9 mouse cellular contexts compared by ENCODE assay signal in genomic region chr16:33123938-33124820, GRCm38 (mm10).
A peak's percentile ranks its signal among the peaks of the same experiment; 100 is the strongest.
DNase-seq lines count a peak whose midpoint lies in the region; ATAC-seq and TF ChIP-seq lines count a peak whose summit lies in the region.
"Had no signal": no experiment of that assay in that cellular context is flagged by ENCODE, and none has a peak within 500 bp of the region (broad histone marks: within the 10 kb centered on the region; RNA-seq: fewer than 3 reads in every experiment).

No protein-coding gene starts in this region.

- H3K9ac ChIP-seq in heart, embryonic 16.5 days (ENCODE audit: low read length) = no peak overlapping the region
- no peak overlapping the region for H3K9ac ChIP-seq in liver, adult 2 months (ENCODE audit: low read depth, low read length)
- no peak overlapping the region for H3K9ac ChIP-seq in kidney, embryonic 14.5 days (ENCODE audit: low read depth, low read length)

- peaks cover 11% of the 10 kb centered on the region; the same call in 1 of the 2 replicates for H3K4me1 ChIP-seq in heart, embryonic 16.5 days (ENCODE audit: control insufficient read depth, insufficient read depth, low read length)
- H3K4me1 ChIP-seq in liver, adult 2 months (ENCODE audit: control insufficient read depth, insufficient read depth, low read length) = peaks cover 5% of the 10 kb centered on the region
- H3K4me1 ChIP-seq in kidney, embryonic 14.5 days (ENCODE audit: control insufficient read depth, insufficient read depth, low read length) = no peaks in the 10 kb centered on the region

- no peak for TF ChIP-seq CTCF in Patski (IDR thresholded peaks at IDR 0.05)
- no peak for TF ChIP-seq CTCF in liver, adult 2 months (IDR thresholded peaks at IDR 0.05; ENCODE audit: low read depth, low read length)

- POLR2A ChIA-PET in Patski (lab: Charles Lee) = no interaction called here

- intact Hi-C loops in heart, postnatal 25 days (cut with DNase I) = no loop called here

- 0 out of 2 replicates have a peak, but pooled peaks cover 2% of the 10 kb centered on the region for H3K36me3 ChIP-seq in heart, embryonic 16.5 days (ENCODE audit: control insufficient read depth, insufficient read depth)
- no peaks in the 10 kb centered on the region for H3K36me3 ChIP-seq in liver, adult 2 months (ENCODE audit: control insufficient read depth, insufficient read depth, low read length)
- H3K36me3 ChIP-seq in kidney, embryonic 14.5 days (ENCODE audit: control insufficient read depth, insufficient read depth, low read length) = 0 out of 2 replicates have a peak, but pooled peaks cover 3% of the 10 kb centered on the region

- no peak for TF ChIP-seq POLR2A in liver, adult 2 months (IDR thresholded peaks at IDR 0.05; ENCODE audit: extremely low read depth, insufficient read depth, low read length)

- ATAC-seq in heart, embryonic 16.5 days (replicated peaks; ENCODE audit: extremely low read depth, insufficient read depth, low FRiP score) = peak; percentile 67
- ATAC-seq in Patski = no peak
- ATAC-seq in common myeloid progenitor, adult 5-6 weeks (replicated peaks; ENCODE audit: low read depth, poor library complexity, severe bottlenecking) = peak; percentile 52
- no peak for ATAC-seq in kidney, embryonic 14.5 days (ENCODE audit: low FRiP score, low TSS enrichment)

- DNase-seq in heart, postnatal 25 days (ENCODE audit: low spot score) = no peak
- peak; percentile 34 for DNase-seq in Patski (ENCODE audit: low read depth, low spot score)
- peak; percentile 33 for DNase-seq in liver, adult 2 months (ENCODE audit: extremely low read depth, low read depth, low spot score)
- no peak for DNase-seq in natural killer cell, adult 2 months (ENCODE audit: low spot score in 2 of 2)
- no peak for DNase-seq in B cell, adult 2 months
- DNase-seq: layer of hippocampus, adult 9-11 months had no signal

- no peaks in the 10 kb centered on the region for H3K9me3 ChIP-seq in heart, embryonic 16.5 days (replicated peaks; ENCODE audit: control insufficient read depth, low read length)
- no peaks in the 10 kb centered on the region for H3K9me3 ChIP-seq in kidney, embryonic 14.5 days (ENCODE audit: control insufficient read depth, low read length)

- H3K4me3 ChIP-seq in heart, embryonic 16.5 days (ENCODE audit: low read length) = peak overlapping the region; percentile 22; the same call in 1 of the 2 replicates
- H3K4me3 ChIP-seq in liver, adult 2 months (ENCODE audit: insufficient read depth, low read depth, low read length) = no peak overlapping the region
- no peak overlapping the region for H3K4me3 ChIP-seq in kidney, embryonic 14.5 days (ENCODE audit: low read length)

- H3K27me3 ChIP-seq in heart, embryonic 16.5 days (ENCODE audit: control insufficient read depth, insufficient read depth, low read length) = no peaks in the 10 kb centered on the region
- no peaks in the 10 kb centered on the region for H3K27me3 ChIP-seq in Patski
- H3K27me3 ChIP-seq in liver, adult 2 months (ENCODE audit: control insufficient read depth, insufficient read depth, low read length) = no peaks in the 10 kb centered on the region
- H3K27me3 ChIP-seq in kidney, embryonic 14.5 days (ENCODE audit: control insufficient read depth, insufficient read depth, low read length) = no peaks in the 10 kb centered on the region

- H3K27ac ChIP-seq in heart, embryonic 16.5 days (ENCODE audit: low read length) = no peak overlapping the region
- no peak overlapping the region for H3K27ac ChIP-seq in liver, adult 2 months (replicated peaks; ENCODE audit: insufficient read depth, low read depth, low read length)
- H3K27ac ChIP-seq in kidney, embryonic 14.5 days (ENCODE audit: low read depth, low read length) = no peak overlapping the region

- in situ Hi-C loops in Patski (cut with MboI; ENCODE audit: low pct_unique_long_range_greater_than_20kb) = no loop called here

- WGBS in heart, embryonic 16.5 days = 45% methylated on average over 24 of the region's 24 CpGs
- WGBS in liver, adult 2 months = 30% methylated on average over 24 of the region's 24 CpGs
- WGBS in kidney, embryonic 14.5 days = 59% methylated on average over 24 of the region's 24 CpGs

- CTCF ChIA-PET in Patski (lab: Charles Lee) = no interaction called here

- peak overlapping the region; percentile 38 for H3K4me2 ChIP-seq in heart, embryonic 16.5 days (ENCODE audit: low read depth, low read length)
- no peak overlapping the region for H3K4me2 ChIP-seq in kidney, embryonic 14.5 days (replicated peaks; ENCODE audit: low read depth, low read length)

- no peaks in the 10 kb centered on the region for H3K79me2 ChIP-seq in liver, adult 2 months (ENCODE audit: control insufficient read depth, insufficient read depth, low read length)

Comparison
In these comparisons a context has a peak if more than half of its experiments do, and no peak if none do; other contexts are left out.
1. ATAC-seq: peak in heart, embryonic 16.5 days (single experiment) and common myeloid progenitor, adult 5-6 weeks (single experiment); none in Patski (single experiment) and kidney, embryonic 14.5 days (single experiment).
2. DNase-seq: peak in Patski (single experiment) and liver, adult 2 months (single experiment); none in heart, postnatal 25 days (single experiment), natural killer cell, adult 2 months (0 of 2) and B cell, adult 2 months (0 of 2).